Mouse (Mus musculus): ENCODE measurements around the gene Atg13.

Atg13 gene

GRCm38 (mm10) chr2:91649553-91650359, 60.6 kb downstream of the Atg13 start, which contains the start of the genes Zfp408 and Arhgap1:
Zfp408 (minus strand) TSS chr2:91649791.
Arhgap1 (plus strand) TSS chr2:91649860.
- DNase-seq (ENCODE audit: low read depth, low spot score) = peak; percentile 99

- no peak for DNase-seq (ENCODE audit: low read depth, low spot score)
These were observed 61.2 kb downstream of the Atg13 start for GRCm38 (mm10) chr2:91649152-91649551.

DNA sequence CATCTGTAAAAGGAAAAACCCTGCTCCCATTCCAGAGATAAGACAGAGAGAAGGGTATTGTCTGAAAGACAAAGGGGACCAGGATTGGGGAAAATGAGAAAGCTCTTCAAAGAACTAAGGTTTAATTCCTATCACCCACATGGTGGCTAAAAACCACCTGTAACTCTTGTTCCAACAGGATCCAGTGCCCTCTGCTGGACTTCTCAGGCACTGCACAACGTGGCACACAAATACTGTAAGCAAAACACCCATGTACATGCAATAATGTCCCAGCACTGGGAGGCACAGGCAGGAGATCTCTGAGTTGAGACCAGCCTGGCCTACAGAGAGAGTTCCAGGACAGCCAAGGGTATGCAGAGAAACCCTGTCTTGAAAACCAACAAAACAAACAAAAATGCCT, 63.6 kb downstream of the Atg13 start:
- peak; percentile 92 for DNase-seq (ENCODE audit: low read depth, low spot score)

DNA sequence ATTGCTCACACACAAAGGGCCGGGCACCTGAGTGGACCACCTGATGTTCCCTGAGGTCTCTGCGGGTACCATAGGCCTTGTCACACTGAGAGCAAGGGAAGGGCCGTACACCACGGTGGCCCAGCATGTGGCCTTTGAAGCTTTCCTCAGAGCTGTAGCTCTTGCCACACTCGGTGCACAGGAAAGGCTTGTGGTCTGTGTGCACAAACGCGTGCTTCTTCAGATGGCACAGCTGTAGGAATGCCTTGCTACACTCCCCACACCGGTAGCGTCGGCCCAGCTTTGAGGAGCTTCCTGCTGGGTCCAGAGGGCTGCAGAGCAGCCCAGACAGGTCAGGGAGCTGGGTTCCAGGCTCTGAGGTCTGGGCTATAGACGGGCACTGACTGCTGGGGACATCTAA, 64.6 kb downstream of the Atg13 start:
- DNase-seq (ENCODE audit: low read depth, low spot score) = no peak

DNA sequence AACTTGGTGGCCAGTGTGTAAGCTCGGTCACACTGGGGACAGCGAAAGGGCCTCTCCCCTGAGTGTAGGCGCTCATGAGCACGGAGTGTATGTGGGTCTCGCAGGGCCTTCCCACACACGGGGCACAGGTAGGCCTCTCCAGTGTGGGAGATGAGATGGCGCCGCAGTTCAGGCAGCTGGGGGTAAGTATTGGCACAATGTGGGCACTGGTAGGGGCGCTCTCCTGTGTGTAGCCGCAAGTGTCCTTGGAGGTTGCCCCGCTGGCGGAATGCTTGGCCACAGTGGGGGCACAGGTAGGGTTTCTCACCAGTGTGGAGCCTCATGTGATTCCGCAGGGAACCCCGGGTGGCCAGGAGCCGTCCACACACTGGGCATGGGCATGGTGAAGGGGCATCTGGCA, 65.0 kb downstream of the Atg13 start:
- DNase-seq (ENCODE audit: low read depth, low spot score) = no peak

- DNase-seq (ENCODE audit: low read depth, low spot score) = no peak
These were observed 66.4 kb downstream of the Atg13 start for GRCm38 (mm10) chr2:91644021-91644420.

DNA sequence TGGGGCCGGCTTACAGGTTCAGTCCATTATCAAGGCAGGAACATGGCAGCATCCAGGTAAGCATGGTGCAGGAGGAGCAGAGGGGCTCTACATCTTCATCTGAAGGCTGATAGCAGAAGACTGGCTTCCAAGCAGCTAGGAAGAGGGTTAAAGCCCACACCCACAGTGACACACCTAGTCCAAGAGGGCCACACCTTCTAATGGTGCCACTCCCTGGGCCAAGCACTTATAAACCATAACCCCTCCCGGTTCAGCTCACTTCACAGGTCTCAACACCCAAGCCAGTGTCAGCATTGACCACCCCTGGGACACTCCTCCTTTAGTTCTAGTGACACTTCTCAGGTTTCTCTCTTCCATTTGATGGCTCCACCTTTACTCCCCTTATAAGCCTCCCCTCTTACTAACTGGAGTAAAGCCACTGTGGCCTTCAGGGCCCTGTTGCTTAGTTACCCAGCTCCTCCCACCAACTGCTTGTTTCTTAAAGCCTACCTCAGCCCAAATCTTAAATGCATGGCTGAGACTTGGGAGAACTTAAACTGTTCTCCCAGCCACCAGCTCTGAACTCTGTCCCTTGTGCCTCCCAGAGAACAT, 67.5 kb downstream of the Atg13 start:
- peak; percentile 60 for DNase-seq (ENCODE audit: low read depth, low spot score)

DNA sequence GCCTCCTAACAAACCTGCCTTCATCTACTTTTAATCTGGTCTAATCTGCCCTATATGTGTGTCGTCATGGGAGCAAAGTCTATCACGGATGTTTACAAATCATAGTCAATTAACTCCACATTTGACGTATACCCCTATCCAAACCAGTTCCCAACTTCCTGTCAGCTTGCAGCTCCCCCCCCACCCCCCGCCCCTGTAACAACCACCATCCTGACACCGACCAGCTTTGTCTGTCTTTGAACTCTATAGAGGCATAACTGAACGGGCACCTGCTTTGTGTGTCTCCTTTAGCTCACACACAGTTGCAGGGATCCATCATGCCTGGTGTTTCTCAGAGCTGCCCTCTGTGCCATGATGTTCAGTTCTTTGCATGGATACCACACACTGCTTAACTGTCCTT, 71.4 kb downstream of the Atg13 start:
- DNase-seq (ENCODE audit: low read depth, low spot score) = no peak

GRCm38 (mm10) chr2:91636727-91637338, 73.5 kb downstream of the Atg13 start:
- DNase-seq (ENCODE audit: low read depth, low spot score) = peak; percentile 75

DNA sequence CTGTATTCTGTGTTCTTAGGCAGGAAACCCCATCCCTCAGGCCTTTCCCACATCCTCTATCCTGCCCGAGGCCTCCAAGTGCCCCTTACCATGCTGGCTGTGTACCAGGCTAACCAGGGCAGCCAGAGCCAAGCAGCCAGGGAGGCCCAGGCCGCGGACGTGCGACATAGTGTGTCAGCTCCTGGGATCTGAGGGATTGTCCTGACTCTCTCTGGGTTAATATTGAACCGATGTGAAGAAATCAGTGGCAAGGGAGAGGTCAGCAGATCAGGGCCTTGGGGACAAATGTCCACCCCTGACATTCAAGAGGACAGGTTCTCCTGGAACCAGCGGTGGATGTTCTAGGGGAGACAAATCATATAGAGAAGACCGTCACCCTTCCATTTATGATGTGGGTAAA, 74.1 kb downstream of the Atg13 start, which contains the start of gene F2:
F2 (minus strand) TSS at position 186 of the 400 bp plus-strand sequence.
- DNase-seq (ENCODE audit: low read depth, low spot score) = no peak

- no peak for DNase-seq (ENCODE audit: low read depth, low spot score)
These were observed 74.9 kb downstream of the Atg13 start for GRCm38 (mm10) chr2:91635486-91635885.

- DNase-seq (ENCODE audit: low read depth, low spot score) = no peak
These were observed 75.5 kb downstream of the Atg13 start for GRCm38 (mm10) chr2:91634841-91635240.

DNA sequence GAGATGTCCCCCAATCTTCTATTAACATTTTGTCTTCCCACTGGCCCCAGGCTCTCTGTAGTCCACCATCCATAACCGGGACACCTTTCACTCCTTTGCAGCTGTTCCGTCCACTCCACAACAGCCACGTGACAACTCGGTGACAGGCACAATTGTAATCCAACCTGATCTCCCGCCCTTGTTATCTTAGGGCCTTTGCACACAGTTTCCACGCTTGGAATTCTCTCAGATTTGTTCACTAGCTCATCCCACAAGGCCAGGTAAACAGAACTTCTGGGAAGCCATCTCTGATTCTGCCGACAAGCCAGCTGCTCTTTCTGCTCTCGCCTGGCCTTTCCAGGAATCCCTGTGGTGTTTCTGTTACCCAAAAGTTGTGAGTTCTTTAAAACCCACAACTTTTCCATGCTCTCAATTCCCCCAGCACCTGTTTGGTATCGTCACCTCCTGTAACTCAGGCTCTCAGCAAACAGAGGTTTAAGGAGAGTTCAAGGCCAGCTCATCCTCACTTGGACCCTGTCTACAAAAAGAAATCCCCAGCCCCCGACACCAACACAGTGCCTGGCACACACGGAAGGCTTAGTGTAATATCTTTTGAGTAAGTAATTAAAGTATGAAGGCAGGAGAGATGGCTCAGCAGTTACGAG, 76.9 kb downstream of the Atg13 start:
- no peak for DNase-seq (ENCODE audit: low read depth, low spot score)

DNA sequence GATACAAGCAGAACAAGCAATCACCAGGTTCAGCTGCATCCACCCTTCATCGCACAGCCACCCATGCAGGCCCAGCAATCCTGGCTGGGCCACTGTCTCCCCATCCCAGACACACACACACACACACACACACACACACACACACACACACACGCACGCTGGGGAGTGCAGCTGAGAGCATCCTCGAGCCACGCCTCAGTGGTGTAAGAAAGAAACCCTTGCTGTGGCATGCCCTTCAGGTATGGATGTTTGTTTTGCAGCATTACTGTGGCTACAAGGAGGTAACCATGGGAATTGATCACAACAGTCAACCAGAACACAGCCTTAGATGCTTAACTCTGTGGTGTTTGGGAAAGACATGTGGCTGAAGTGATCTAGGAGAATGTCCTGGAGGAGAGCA, 78.1 kb downstream of the Atg13 start:
- DNase-seq (ENCODE audit: low read depth, low spot score) = no peak

DNA sequence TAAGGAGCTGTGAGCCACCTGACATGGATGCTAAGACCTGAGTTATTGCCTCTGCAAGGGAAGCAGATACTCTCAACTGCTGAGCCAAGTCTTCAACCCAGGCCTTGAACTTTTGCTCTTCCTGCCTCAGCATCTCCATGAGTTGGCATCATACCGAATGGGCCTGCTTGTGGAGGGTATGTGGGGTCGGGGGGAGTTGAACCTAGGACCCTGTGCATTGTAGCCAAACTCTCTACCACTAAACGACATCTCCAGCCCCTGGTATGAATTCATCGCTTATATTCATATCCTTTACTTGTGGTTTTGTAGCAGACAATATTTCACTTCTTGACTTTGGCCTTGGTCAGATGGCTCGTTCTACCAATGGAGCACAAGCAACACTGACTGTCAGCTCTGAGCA, 78.5 kb downstream of the Atg13 start:
- no peak for DNase-seq (ENCODE audit: low read depth, low spot score)

DNA sequence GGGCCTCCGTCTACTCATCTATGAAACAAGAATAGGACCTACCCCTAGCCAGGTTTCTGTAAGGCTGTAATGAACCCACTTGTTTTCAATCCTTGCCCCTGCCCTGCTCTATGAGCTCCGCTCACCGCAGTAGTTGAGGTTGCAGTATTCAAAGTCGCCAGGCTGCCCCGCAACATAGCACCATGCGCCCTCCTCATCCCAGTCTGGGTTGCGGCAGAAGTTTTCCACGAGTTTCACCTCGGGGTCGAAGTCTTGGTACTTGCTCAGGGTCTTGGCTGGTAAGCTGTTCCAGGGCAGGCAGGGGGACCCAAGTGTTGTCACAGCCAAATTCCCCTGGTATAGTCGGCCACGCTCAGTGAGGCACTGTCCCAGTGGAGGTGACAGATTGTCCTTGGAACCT, 80.0 kb downstream of the Atg13 start:
- no peak for DNase-seq (ENCODE audit: low read depth, low spot score)

DNA sequence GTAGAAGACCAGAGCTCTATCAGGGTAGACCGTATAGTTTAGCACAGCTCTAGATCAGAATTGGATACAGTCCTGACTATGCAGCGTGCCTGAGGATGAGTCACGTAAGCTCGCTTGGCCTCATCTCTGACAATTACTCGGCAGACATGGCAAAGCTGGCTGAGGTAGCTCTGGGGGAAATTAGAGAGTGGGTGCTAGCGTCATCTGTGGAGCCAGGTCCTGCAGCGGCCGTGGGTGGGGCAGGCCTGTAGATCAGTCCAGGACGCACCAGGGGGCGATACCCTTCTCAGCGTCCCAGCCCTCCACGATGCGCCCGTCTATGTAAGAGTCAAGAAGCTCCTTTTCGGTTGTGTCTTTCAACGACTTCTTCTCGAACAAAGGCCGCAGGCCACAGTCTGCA, 80.7 kb downstream of the Atg13 start:
- DNase-seq (ENCODE audit: low read depth, low spot score) = peak; percentile 63

- DNase-seq (ENCODE audit: low read depth, low spot score) = no peak
These were observed 82.2 kb downstream of the Atg13 start for GRCm38 (mm10) chr2:91628171-91628570.

DNA sequence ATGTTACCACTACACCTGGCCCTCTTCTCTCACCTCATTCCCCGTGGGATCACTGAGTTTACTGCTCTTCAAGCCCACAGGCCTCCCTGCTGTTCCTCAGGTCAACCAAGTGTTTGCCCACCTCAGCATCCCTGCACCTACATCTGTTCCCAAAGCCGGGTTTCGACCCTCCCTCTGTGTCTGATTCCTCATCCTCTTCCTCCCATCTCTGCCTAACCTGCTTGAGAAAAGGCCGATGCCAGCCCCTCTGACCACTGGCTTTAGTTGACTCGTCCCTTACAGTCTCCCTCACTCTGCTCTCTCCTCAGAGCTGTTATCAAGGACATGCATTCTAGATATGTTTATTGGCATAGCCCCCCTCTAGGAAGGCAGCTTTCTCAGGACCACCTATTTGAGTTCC, 82.9 kb downstream of the Atg13 start:
- no peak for DNase-seq (ENCODE audit: low read depth, low spot score)
